Mouse (Mus musculus) heart, adult 2 months (tissue): ENCODE measurements around the gene Vac14.

Experiments used
- CTCF ChIP-seq: fragments of 200-600 bp; IDR thresholded peaks from 2 replicates; pipeline ENCODE4 v1.8.1; 2022; ENCODE audit warnings: antibody characterized with exemption, mild to moderate bottlenecking, moderate library complexity
- EP300 ChIP-seq: fragments of 200-500 bp; IDR thresholded peaks from 2 replicates; pipeline ENCODE4 v1.6.1; 2011; ENCODE audit warnings: low read depth, low read length, control low read depth; ENCODE audit not compliant: insufficient read depth
- POLR2A ChIP-seq: fragments of 200-500 bp; IDR thresholded peaks from 2 replicates; pipeline ENCODE4 v1.6.1; 2011; ENCODE audit warnings: mild to moderate bottlenecking, low read depth, low read length, control low read depth; ENCODE audit not compliant: insufficient read depth

DNA sequence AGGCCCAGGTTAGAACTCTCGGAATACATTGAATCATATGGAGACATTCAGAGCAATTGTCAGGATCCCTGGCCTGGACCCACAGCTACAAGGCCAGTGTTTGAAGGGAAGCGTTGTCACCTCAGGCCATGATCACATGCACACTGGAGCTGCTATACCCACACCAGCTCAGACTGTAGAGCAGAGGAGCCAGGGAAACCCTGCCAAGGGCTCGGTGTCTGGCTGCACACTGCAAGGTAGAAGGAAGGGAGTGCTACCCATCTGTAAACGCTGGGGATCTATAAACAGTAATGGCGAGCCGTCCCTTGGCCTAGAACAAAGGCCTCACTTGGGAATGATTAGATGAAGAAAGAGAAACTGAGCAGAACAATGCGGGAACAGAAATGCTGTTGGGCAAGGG is 81.1 kb downstream of the Vac14 start:
- no peak for TF ChIP-seq CTCF
- no peak for TF ChIP-seq POLR2A
- no peak for TF ChIP-seq EP300
